Mouse (Mus musculus): Measurements from ENCODE around the gene Zfand3. TPM values are rescaled to one million over a fixed set of nuclear protein-coding genes. Genes with fewer than 3 reads are reported as not detected.
A peak's percentile ranks its signal among the peaks of the same experiment; 100 is the strongest.

Zfand3 gene
- total RNA-seq, 2 experiments from 2014 or later = 99.7 to 103 TPM

- DNase-seq (ENCODE audit: extremely low spot score in 1 of 2, low spot score in 2 of 2) = no peak
- Histone ChIP-seq H3K27ac (no peak overlapping the region), H3K4me3 (no peak overlapping the region)
- no peak for TF ChIP-seq CTCF (IDR thresholded peaks at IDR 0.05)
- intact Hi-C loops (cut with DNase I) = no loop called here
Measured at GRCm38 (mm10) chr17:30093148-30093749, 88.7 kb downstream of the Zfand3 start.

- no peak for TF ChIP-seq CTCF (IDR thresholded peaks at IDR 0.05)
- Histone ChIP-seq H3K27ac (no peak overlapping the region), H3K4me3 (no peak overlapping the region)
- no peak for DNase-seq (ENCODE audit: extremely low spot score in 1 of 2, low spot score in 2 of 2)
- intact Hi-C loops (cut with DNase I) = no loop called here
Measured at GRCm38 (mm10) chr17:30097156-30097555, 92.6 kb downstream of the Zfand3 start.

- Histone ChIP-seq H3K27ac (no peak overlapping the region), H3K4me3 (no peak overlapping the region)
- no peak for DNase-seq (ENCODE audit: extremely low spot score in 1 of 2, low spot score in 2 of 2)
- TF ChIP-seq CTCF (IDR thresholded peaks at IDR 0.05) = no peak
- intact Hi-C loops (cut with DNase I) = no loop called here
Measured at GRCm38 (mm10) chr17:30097677-30098076, 93.1 kb downstream of the Zfand3 start.

GRCm38 (mm10) chr17:30099670-30100069, 95.1 kb downstream of the Zfand3 start:
- intact Hi-C loops (cut with DNase I) = loop anchor here (10.0 kb wide), 1 partner anchor 205 kb away; no protein-coding TSS in a partner anchor
- DNase-seq (ENCODE audit: extremely low spot score in 1 of 2, low spot score in 2 of 2) = no peak
- Histone ChIP-seq H3K27ac (no peak overlapping the region), H3K4me3 (no peak overlapping the region)
- no peak for TF ChIP-seq CTCF (IDR thresholded peaks at IDR 0.05)

- peak overlapping the region; percentile 11; the same call in 1 of the 2 replicates for H3K27ac ChIP-seq
- TF ChIP-seq CTCF (IDR thresholded peaks at IDR 0.05) = no peak
- intact Hi-C loops (cut with DNase I) = loop anchor here (10.0 kb wide), 1 partner anchor 207 kb away; no protein-coding TSS in a partner anchor
Measured at GRCm38 (mm10) chr17:30101801-30102200, 97.3 kb downstream of the Zfand3 start.

GRCm38 (mm10) chr17:30103005-30103404, 98.5 kb downstream of the Zfand3 start:
- no peak for DNase-seq (ENCODE audit: extremely low spot score in 1 of 2, low spot score in 2 of 2)
- H3K27ac ChIP-seq = no peak overlapping the region
- intact Hi-C loops (cut with DNase I) = loop anchor here (10.0 kb wide), 1 partner anchor 208 kb away; no protein-coding TSS in a partner anchor
- no peak for TF ChIP-seq CTCF (IDR thresholded peaks at IDR 0.05)
- no peak overlapping the region for H3K4me3 ChIP-seq

More at GRCm38 (mm10) chr17:30101801-30102200, 97.3 kb downstream of the Zfand3 start:
- H3K4me3 ChIP-seq = no peak overlapping the region
- no peak for DNase-seq (ENCODE audit: extremely low spot score in 1 of 2, low spot score in 2 of 2)

- no peak overlapping the region for H3K27ac ChIP-seq
- intact Hi-C loops (cut with DNase I) = loop anchor here (2.0 to 10.0 kb wide), 2 partner anchors 129 to 209 kb away; no protein-coding TSS in a partner anchor
- TF ChIP-seq CTCF (IDR thresholded peaks at IDR 0.05) = no peak
- no peak for DNase-seq (ENCODE audit: extremely low spot score in 1 of 2, low spot score in 2 of 2)
- no peak overlapping the region for H3K4me3 ChIP-seq
Measured at GRCm38 (mm10) chr17:30103641-30104165, 99.2 kb downstream of the Zfand3 start.

GRCm38 (mm10) chr17:30105369-30105768, 100.8 kb downstream of the Zfand3 start:
- intact Hi-C loops (cut with DNase I) = loop anchor here (2.0 to 10.0 kb wide), 3 partner anchors 98 to 211 kb away; no protein-coding TSS in a partner anchor
- DNase-seq (ENCODE audit: extremely low spot score in 1 of 2, low spot score in 2 of 2) = no peak
- Histone ChIP-seq H3K4me3 (no peak overlapping the region), H3K27ac (no peak overlapping the region)
- TF ChIP-seq CTCF (IDR thresholded peaks at IDR 0.05) = peak; percentile 64

- no peak for TF ChIP-seq CTCF (IDR thresholded peaks at IDR 0.05)
- intact Hi-C loops (cut with DNase I) = loop anchor here (5.0 kb wide), 2 partner anchors 87 to 347 kb away; no protein-coding TSS in a partner anchor
- no peak for DNase-seq (ENCODE audit: extremely low spot score in 1 of 2, low spot score in 2 of 2)
- Histone ChIP-seq H3K4me3 (no peak overlapping the region), H3K27ac (no peak overlapping the region)
Measured at GRCm38 (mm10) chr17:30110678-30111077, 106.1 kb downstream of the Zfand3 start.

- DNase-seq (ENCODE audit: extremely low spot score in 1 of 2, low spot score in 2 of 2) = no peak
- no peak for TF ChIP-seq CTCF (IDR thresholded peaks at IDR 0.05)
- intact Hi-C loops (cut with DNase I) = loop anchor here (5.0 kb wide), 2 partner anchors 86 to 346 kb away; no protein-coding TSS in a partner anchor
- no peak overlapping the region for H3K4me3 ChIP-seq
- no peak overlapping the region for H3K27ac ChIP-seq
Measured at GRCm38 (mm10) chr17:30111556-30111955, 107.0 kb downstream of the Zfand3 start.

GRCm38 (mm10) chr17:30112080-30112479, 107.5 kb downstream of the Zfand3 start:
- no peak for TF ChIP-seq CTCF (IDR thresholded peaks at IDR 0.05)
- Histone ChIP-seq H3K27ac (no peak overlapping the region), H3K4me3 (no peak overlapping the region)
- no peak for DNase-seq (ENCODE audit: extremely low spot score in 1 of 2, low spot score in 2 of 2)
- intact Hi-C loops (cut with DNase I) = loop anchor here (5.0 kb wide), 2 partner anchors 85 to 345 kb away; no protein-coding TSS in a partner anchor

- no peak for DNase-seq (ENCODE audit: extremely low spot score in 1 of 2, low spot score in 2 of 2)
- intact Hi-C loops (cut with DNase I) = loop anchor here (5.0 kb wide), 2 partner anchors 85 to 345 kb away; no protein-coding TSS in a partner anchor
- Histone ChIP-seq H3K4me3 (no peak overlapping the region), H3K27ac (no peak overlapping the region)
- TF ChIP-seq CTCF (IDR thresholded peaks at IDR 0.05) = no peak
Measured at GRCm38 (mm10) chr17:30112555-30113305, 108.2 kb downstream of the Zfand3 start.
